Mouse (Mus musculus) cerebellum, adult (tissue): ENCODE measurements around the gene Fgfr2.

ENCODE experiments used
- ATAC-seq: cut with Nextera tagmentation; 2 replicates; pipeline ENCODE4 v1.9.2; 2017; ENCODE audit warnings: mild to moderate bottlenecking, moderate library complexity, mixed read lengths; ENCODE audit not compliant: insufficient number of reproducible peaks, low FRiP score, low TSS enrichment

The Fgfr2 gene

DNA sequence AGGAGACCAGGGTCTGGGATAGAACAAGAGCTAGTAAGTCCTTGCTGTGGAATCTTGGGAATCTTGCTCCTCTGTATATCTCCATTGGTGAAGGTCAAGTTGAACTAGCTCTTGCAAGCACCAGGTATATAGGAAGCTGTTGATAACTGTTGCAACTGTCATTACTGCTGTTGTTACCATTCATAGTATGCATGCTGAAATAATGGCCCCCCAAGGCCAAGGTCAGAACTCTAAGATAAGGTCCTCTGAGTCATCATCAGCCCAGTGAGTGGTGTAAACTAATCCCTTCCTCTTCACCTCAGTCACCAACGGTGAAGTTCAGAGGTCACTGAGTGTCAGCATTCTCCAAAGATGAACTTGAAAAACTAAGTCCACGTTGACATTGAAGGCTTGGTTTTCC lies 710.6 kb downstream of the Fgfr2 start:
- ATAC-seq, result no peak

DNA sequence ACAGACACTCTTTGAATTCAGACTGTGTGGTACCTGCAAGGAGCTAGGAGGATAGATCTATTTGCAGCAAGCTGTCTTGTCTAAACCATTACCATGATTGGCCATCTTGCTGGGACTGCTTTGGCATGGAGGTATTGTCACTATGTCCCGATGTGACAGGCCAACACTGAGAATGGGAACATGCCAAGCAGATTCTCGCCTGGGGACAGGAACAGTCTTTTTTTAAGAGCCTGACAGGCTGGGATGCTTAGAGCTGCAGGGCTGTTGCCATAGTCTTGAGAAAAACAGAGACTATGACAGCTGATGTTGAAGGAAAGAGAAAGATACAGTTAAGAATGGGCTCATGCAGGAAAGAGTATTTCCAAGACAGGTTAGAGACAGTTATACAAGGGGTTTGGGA lies 711.4 kb downstream of the Fgfr2 start:
- ATAC-seq, result peak; percentile 20; the same call in 1 of the 2 replicates

DNA sequence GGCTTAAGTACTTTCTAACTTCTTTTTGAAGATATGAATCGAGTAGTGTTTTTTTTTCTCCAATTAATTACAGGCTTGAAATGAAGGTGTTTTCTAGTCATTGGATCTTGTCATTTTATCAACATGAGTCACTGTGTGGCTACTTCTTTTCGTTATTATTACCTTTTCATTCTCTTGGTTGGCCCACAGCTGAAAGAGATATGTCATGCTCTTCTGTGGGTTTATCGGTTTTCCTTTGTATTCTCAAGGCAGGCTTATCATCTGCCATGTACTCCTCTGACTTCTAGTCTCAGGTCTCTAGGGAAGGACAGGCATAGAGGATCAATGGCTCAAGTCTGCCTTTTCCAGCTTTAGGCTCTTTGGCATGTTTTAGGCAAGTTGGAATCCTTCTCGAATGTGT lies 712.2 kb downstream of the Fgfr2 start:
- ATAC-seq, result no peak

DNA sequence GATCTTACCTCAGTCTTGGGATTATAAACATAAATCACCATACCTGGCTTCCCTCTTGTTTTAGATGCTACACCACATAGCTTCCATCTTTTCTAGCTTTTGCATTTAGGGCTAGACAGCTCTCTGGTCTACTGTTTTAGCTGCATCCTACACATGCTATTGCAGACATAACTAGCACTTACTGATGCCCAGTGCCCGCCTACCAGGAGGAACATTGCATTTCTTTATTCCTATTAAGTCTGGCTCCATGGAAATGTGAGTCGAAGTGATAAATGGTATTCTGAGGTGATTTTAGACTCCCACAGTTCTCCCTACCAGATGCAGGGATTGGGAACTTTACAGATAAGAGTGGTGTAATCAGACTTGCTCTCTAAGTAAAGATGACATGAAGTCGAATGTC lies 713.3 kb downstream of the Fgfr2 start:
- no peak for ATAC-seq

DNA sequence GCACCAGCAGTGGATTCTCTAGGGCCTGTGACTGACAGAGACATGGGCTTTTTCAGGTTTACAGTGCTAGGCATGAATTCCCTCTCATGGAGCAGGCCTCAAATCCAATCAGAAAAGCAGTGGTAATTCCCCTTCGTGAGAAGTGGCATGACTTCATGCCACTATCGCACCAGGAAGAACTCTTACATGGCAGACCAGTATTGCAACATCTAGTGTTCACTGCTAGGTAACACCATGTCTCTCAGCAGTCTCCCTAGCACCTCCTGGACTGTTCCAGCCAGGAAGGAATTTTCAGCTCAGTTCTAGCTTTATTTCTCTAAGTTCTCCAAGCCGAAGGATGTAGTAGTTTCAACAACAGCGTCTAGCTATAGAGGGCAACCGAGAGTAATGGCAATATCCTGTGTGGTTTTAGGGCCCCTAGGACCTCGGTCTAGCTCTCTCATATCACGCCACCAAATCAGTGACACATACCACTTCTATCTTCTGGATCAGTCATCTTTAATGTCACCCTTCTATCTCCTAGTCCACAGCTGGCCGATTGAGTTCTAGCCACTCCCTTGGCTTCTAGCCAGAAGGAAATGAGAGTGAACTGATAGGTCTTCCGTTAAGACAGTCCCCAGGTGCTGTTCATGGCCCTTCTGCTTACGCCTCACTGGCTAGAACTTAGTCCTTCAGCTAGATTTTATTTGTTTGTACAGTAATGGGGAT lies 720.6 kb downstream of the Fgfr2 start:
- no peak for ATAC-seq

DNA sequence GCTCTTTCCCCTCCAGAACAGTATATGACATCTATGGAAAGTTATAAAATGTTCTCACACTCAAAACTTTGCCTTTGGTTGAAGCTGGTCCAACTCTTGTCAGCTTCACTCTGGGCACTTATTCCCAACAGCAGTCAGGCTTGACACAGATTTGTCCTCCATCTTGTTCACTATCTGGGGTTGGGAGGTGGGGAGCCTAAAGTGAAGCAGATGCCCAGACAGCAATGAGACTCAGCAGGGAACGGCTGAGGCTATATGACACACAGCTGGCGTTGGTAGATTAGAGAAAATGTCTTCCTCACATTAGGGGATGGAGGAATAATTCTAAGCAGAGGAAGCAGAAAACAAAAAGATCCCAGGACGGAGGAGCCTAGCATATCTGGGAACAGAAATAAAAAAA lies 724.7 kb downstream of the Fgfr2 start:
- ATAC-seq, result no peak

DNA sequence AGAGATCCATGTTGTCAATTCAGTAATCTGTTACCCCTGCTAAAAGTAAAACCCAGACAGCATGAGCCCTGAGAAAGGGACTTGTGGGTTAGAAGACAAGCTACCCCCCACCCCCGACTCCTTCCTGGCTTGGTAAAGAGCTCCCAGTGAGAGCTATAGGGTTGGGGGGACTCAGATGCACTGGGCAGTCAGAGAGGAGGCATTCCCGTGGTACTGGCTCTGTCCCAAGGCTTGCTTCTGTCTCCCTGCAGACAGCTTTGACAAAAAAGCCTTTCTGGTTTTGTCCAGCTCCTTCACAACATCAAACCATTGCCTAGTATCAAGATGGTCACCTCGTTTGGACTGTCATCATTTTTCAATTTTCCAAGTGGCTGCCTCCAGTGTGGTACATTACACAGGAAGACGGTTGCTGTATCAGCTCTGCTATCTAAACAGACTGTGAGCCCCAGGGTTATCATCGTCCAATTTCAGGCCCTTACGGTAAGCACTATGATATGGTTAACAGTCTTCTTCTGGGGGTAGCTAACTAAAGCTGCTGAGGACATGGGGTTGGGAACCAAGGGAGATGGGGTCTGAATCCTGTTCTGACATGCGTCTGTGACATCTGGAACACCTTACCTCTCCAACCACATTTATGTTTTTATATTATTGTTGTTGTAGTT lies 726.4 kb downstream of the Fgfr2 start:
- no peak for ATAC-seq

DNA sequence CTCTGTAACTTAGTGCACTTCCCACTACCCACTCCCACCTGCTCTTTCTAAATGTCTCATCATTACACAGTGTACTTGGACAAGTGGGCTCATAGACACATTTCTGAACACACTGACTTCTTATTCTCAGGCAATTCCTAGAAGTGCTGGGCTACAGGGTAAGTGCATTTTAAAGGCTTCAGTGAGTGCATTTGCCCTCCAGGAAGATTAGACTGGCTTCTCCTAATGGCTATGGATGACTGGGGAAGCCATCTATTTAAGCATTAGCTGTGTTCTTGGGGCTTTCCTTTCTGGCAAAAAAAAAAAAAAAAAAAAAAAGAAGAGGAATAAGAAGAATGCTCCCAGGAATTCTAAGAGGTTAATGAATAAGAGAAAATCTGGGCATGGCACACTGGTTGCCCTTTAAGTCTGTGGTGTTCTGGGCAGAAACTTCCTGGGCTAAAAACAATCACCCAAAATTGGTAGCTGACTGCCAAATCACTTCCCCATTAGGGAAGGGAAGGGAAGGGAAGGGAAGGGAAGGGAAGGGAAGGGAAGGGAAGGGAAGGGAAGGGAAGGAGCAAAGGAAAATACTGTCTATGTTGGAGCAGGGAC lies 729.5 kb downstream of the Fgfr2 start:
- ATAC-seq, result no peak

DNA sequence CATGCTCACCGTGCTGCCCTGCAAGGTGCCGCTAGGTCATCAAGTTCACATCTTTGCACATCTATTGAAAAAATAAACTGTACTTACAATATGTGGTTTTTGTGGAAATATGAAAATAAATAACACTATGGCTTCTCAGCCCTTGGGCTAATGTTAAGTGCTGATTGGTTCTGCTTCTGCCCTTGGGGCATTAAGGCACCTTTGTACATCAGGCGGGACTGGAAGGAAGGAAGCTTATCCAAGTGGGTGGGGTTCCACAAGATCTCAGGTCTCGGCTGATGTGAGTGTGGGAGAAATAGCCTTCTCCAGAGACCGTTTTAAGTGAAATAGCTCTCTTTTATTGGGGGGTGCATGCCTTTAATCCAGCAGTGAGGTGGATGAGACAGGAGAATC lies 730.1 kb downstream of the Fgfr2 start:
- ATAC-seq, result no peak

DNA sequence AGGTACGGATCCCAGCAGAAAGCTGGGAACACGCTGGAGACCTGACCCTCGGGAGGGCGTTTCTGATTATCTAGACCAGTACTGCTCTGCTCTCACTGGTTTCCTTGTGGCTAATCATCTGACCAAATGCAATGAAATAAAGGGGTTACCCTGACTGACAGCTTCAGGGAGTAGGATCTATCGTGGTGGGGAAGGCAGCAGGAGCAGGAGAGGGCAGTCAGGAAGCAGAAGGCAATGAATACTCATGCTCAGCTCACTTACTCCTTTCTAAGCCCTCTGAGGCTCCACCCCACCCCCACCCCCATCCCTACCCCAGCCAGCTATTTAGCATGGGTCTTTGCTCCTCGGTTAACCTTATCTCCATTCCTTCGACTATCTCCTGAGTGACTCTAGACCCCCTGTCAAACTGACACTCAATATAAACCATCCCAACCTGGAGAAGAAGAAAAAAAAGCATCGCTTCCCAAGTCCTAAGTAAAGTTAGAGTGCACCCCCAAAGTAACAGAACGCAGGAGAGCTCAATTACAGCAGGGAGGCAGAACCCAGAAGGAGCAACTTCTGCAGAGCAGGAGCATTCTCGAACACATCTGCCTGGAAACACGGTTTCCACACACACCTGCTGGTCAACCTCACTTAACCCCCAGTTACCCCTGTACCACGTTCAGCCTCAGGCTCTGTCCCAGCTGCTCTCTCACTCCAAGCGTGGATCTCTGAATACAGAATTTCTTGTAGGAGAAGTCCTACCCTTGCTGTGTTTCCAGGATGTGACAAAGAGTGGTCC lies 730.7 kb downstream of the Fgfr2 start:
- no peak for ATAC-seq

DNA sequence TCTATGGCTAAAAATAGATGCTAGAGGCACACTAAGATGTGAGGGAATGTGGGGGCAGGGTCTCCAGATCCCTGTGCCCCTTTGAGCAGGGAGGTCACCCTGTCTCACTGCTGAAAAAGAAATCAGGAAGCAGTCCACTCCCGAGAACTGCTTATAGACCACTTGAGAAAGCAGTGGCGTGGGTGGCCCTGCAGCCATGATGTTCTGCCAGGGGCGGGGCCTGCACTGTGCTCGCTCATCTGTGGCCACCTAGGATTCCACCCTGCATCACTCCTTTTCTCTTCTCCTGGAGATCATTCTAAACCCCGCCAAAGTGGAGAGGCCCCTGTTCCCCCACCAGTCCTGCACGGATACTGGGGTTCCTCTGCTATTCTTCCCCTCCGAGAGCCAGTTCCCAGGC lies 733.7 kb downstream of the Fgfr2 start:
- no peak for ATAC-seq

DNA sequence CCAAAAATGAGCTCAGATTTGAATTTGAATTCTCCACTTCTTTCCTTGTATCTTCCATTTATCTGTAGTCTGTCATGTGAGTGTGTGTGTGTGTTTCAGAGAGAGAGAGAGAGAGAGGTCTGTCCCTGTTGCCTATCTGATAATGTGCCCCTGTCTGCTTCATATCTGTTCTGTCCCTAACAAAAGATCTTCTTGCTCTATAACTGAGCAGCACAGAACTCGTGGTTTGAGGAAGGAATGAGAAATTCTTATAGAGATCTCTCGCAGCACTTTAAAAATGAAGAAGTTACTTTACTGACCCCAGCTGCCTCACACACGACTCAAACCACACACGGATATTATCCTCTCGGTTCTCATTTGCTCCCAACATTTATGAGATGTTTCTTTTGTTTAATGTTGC lies 735.6 kb downstream of the Fgfr2 start:
- no peak for ATAC-seq

DNA sequence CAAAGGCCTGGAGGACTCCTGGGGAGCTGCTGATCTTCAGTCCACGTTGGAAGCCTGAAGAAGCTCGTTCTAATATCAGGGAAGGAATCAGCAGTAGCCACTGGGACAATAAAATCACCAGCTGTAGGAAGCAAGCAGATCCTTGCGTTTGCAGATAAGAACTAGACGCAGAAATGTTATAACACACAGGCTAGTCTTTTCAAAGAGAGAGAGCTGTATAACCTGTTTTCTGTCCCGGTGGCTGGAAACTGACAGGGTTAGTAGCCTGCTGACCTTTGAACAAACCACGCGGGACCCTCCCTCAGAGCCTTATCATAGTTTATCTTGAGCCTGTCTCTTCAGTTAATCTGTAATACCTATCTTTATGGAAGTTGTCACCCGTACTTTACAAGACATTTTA lies 736.8 kb downstream of the Fgfr2 start:
- no peak for ATAC-seq

DNA sequence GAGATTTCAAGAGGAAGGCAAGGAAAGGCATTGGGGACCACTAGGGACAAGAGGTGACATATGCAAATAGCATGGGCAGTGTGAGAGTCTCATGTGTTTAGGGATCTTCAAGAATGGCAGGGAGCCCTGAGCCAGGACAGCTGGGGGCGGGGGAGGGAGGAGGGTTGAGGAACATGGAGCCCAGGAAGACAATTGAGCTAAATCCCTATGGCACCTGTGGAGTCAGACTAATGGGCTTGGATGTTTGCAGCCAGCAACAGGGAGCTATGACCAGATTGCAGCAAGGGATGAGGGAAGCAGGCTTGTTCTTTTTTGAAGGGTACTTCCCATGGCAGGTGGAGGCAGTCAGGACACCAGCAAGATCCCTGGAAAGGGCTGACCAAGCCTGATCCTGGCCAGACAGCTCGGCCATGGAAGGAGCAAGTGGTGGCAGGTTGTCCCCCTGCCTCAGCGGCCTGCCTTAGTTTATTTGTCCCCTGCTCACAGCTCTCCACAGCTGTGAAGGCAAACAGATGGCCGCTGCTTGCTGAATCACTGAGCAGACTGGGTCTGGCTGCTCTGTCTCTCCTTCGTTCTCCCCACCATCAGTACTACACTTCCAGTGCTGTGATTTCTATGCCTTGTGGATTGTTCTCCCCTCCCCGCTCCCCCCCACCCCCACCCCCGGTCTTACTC lies 737.6 kb downstream of the Fgfr2 start:
- no peak for ATAC-seq

DNA sequence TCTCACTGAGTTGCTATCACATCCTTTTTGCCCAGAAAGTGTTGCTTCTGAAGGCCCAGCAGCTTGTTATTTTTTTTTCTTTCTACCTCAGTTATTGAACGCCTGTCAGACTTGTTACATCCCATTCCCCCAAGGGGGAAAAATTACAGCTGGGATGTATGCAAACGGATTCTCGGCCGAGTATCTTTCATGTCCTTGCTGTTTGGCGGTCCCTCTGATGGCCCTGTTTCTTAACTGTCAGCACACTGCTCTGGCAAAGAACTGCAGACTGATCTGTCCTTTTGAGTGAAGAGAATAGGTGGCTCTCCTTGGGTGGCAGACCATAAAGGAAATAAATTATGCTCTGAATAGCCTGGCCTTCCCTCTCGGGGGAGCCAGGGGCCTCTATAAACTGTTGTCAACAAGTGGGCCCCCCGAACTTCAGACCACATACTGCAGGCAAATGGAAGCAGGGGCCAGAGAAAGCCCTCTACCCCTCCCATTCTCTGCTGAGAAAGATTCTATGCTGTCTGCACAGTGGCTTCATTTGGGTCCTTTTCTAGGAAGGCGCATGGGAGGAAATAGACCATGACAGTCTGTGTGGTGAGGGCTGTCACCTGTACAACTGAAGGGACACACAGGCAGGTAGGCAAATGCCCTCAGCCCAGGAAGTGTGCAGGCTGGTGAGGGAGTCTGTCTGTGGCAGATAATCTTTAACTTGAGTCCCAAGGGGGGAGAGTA lies 738.3 kb downstream of the Fgfr2 start:
- no peak for ATAC-seq

DNA sequence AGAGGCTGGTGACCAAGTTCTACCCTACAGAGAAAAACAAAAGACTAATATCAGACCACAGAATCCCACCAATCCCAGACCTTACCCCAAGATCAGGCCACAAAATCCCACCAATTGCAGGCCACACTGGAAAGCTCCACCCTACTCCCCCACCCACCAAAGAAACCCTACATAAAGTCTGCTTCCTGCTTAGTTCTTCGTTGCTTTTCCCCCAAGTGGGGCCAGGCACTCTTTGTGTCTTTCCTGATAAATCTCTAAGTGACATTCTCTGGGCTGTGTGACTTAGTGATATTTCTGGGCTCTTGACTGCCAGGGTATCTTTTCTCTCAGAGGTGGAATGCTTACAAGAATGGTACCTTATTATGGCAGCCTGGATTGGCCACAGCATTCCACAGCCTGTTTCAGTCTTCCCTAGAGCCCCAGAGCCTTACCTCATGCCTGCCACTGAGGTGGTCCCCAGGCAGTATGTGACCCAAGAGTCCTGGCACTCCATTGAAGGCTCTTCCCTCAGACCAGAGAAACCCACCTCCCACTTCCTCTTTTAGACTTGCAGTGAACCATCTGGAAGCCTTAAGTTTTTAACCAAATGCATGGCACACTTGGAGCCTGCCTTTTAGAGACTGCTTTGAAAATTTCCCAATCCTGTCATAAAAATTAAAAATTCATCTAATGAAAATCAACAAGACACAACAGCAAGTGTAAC lies 742.4 kb downstream of the Fgfr2 start:
- no peak for ATAC-seq

DNA sequence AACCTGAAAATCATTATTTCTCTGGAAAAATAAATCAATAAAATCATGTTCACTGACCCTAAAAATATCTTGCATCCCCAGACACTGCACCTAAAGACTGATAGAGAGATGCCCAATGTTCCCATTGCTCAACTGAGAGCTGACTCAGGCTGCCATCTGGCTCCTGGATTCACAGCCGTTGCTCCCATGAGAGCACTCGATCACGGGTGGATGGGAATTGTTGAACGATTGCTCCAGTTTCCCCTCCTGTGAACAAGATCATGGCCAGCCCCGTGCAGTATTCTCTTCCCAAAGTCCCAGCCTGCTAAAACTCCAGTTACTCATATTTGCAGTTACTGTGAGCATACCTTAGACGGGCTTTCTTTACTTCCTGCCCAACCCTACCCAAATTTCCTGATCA lies 745.2 kb downstream of the Fgfr2 start:
- ATAC-seq, result peak; percentile 20; the same call in 1 of the 2 replicates

DNA sequence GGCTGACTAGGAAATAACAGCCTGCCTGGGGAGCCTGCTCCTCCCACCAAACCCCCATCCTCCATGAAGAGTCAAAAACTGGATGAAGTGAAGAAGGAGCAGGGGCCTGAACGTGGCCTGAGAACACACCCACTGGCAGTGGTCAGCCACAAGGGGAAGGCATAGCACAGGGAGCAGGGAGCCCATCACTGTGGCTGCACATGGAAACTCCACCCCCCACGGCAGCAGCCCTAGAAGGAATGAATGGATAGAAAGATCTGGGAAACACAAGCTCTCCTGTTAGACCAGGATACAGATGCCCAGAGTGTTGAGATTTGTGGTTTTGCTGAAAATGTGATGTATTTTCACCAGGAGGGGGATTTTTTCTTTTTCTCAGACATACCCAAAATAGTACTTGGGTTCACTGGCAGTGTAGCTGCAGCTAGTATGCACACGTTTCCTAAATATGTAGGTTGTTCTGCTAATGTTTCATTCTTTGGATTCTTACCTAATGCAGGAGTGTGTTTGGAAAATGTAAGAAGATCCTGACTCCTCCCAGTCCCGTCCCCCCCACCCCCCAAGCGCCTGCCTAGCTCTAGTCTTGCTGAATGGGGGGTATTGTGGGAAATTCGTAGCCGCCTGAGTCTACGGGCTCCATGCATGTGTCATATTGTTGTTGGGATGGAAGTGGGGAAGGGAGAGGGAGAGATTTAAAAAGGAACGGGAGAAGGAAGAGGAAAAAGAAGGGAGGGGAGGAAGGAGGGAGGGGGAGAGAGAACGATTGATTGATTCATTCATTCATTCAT lies 749.4 kb downstream of the Fgfr2 start:
- no peak for ATAC-seq
